Mouse (Mus musculus): ENCODE measurements around the gene Zmynd19. TPM values are rescaled to one million over a fixed set of nuclear protein-coding genes. Genes with fewer than 3 reads are reported as not detected.

Zmynd19 gene
- polyA plus RNA-seq, 1 experiment from 2014 or later = 11.0 TPM

DNA sequence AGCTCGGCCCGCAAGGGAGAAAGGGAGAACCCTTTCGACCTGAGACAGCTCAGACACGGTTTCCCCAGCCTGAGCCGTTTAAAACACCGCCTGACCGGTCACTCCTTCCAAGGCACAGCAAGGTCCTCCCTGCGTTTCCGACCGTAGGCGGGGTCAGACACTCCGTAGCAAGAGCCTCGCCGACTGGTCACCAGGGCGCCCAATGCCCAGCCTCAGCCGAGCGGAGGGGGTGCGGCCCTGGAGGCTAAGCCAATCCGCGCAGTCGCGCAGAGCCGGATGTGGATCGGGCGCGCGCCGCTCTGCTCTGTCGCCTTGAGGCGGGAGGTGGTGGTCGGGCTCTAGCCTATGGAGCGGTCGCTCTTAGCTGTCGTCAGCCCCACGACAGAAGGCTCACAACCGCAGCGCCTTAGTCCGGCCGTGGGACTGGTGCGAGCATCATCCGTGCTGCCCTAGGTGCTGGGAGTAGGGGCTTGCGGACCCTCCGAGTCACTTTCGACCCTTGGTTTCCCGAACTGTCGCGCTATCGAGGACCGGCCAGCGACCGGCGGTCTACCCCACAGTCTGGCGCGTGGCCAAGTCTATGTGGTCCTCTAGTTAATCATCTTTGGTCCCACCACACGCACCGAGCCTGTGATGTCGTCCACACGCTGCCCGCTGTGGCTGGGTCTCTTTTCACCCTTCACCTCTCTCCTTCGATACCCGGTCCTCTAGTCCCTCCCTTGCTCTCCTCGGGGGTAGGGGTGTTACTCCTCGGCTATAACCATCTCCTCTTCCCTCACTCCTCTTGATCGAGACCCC is 25.5 kb downstream of the Zmynd19 start, which contains the start of gene Mrpl41:
Mrpl41 (minus strand) TSS at position 193 of the 798 bp plus-strand sequence.
- Histone ChIP-seq H3K27ac (replicated peaks in 1 of 2; ENCODE audit: control insufficient read depth in 1 of 2, insufficient read depth in 1 of 2, low read depth in 2 of 2, low read length in 2 of 2) (peak within 1 kb of the TSS; percentile 93 to 94), H3K4me1 (ENCODE audit: control insufficient read depth in 2 of 2, insufficient read depth in 2 of 2, low read length in 2 of 2) (peaks cover 2 to 14% of the 10 kb centered on the region in 2 experiments), H3K9me3 (ENCODE audit: control insufficient read depth, low read length) (no peaks in the 10 kb centered on the region), H3K36me3 (ENCODE audit: control insufficient read depth, insufficient read depth, low read length) (peaks cover 32% of the 10 kb centered on the region), H3K27me3 (ENCODE audit: control insufficient read depth, insufficient read depth, low read length) (no peaks in the 10 kb centered on the region), H3K4me3 (ENCODE audit: control insufficient read depth in 1 of 2, insufficient read depth in 1 of 2, low read depth in 1 of 2, low read length in 2 of 2) (peak within 1 kb of the TSS; percentile 84 to 88), H3K9ac (ENCODE audit: low read length) (peak within 1 kb of the TSS; percentile 90), H3K4me2 (ENCODE audit: low read length) (peak within 1 kb of the TSS; percentile 94)
- under 1% methylated on average over 64 of the region's 64 CpGs for WGBS
- ATAC-seq (ENCODE audit: insufficient number of reproducible peaks, insufficient read depth, low FRiP score, low read depth) = peak; percentile 99

DNA sequence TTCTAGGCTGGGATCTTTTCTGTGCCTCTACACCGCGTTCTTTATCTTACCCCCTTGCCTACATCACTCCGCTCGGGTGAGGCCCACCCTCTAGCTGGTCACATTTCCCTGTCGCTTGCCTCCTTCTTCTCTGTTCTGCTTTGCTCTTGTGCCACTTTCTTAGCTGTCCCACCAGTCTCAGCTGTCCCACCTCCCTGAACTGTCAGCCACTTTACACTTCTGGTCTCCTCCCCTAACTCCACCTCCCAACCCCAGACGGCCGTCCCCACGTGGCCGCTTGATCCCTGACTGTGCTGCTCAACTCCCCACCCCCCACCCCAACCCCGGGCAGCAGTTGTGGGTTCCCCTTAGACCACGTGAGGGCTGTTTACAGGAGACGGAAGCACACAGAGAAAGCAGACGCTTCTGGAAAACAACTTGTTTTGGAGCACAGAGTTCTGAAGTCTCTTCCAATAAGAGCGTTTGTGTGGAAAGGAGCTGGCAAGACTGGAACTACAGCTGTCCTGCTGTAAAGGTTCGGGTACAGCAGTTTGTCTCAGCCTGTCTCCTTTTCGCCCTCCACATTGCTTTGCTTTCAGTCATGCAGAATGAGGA is 26.2 kb downstream of the Zmynd19 start, which contains the start of gene Pnpla7:
Pnpla7 (plus strand) TSS at position 330 of the 594 bp plus-strand sequence.
- H3K4me3 ChIP-seq (ENCODE audit: control insufficient read depth in 1 of 2, insufficient read depth in 1 of 2, low read depth in 1 of 2, low read length in 2 of 2) = peak within 1 kb of the TSS; percentile 84 to 88
- WGBS = under 1% methylated on average over 16 of the region's 16 CpGs
- ATAC-seq (ENCODE audit: insufficient number of reproducible peaks, insufficient read depth, low FRiP score, low read depth) = peak; percentile 78
- no peaks in the 10 kb centered on the region for H3K27me3 ChIP-seq (ENCODE audit: control insufficient read depth, insufficient read depth, low read length)
- H3K27ac ChIP-seq (replicated peaks in 1 of 2; ENCODE audit: control insufficient read depth in 1 of 2, insufficient read depth in 1 of 2, low read depth in 2 of 2, low read length in 2 of 2) = peak within 1 kb of the TSS; percentile 93 to 94
- H3K9me3 ChIP-seq (ENCODE audit: control insufficient read depth, low read length) = no peaks in the 10 kb centered on the region
- peaks cover 2 to 14% of the 10 kb centered on the region in 2 experiments for H3K4me1 ChIP-seq (ENCODE audit: control insufficient read depth in 2 of 2, insufficient read depth in 2 of 2, low read length in 2 of 2)
- peak within 1 kb of the TSS; percentile 90 for H3K9ac ChIP-seq (ENCODE audit: low read length)
- peaks cover 28% of the 10 kb centered on the region for H3K36me3 ChIP-seq (ENCODE audit: control insufficient read depth, insufficient read depth, low read length)
- peak within 1 kb of the TSS; percentile 94 for H3K4me2 ChIP-seq (ENCODE audit: low read length)

DNA sequence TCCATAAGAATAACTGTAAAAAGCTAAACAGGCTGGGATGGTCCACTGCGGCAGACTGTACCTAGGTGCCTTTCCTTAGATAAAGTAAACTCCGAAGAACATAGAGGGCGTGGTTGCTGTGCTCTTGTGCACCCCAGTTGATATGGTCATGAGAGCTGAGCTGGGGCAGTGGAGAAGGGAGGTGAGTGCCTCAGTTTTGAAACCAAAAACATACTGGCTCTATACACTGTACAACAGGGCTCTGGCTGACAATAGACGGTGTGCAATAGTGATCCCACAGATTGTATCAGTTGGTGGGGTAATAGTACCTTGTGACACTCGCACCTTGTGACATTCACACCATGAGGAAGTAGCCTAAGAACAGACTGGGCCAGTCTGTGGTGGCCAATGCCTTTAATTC is 27.4 kb downstream of the Zmynd19 start:
- no peak for ATAC-seq (ENCODE audit: insufficient number of reproducible peaks, insufficient read depth, low FRiP score, low read depth)
- Histone ChIP-seq H3K4me3 (ENCODE audit: control insufficient read depth in 1 of 2, insufficient read depth in 1 of 2, low read depth in 1 of 2, low read length in 2 of 2) (no peak overlapping the region), H3K9me3 (ENCODE audit: control insufficient read depth, low read length) (no peaks in the 10 kb centered on the region), H3K27ac (replicated peaks in 1 of 2; ENCODE audit: control insufficient read depth in 1 of 2, insufficient read depth in 1 of 2, low read depth in 2 of 2, low read length in 2 of 2) (no peak overlapping the region), H3K4me2 (ENCODE audit: low read length) (peak overlapping the region; percentile 94), H3K9ac (ENCODE audit: low read length) (no peak overlapping the region), H3K36me3 (ENCODE audit: control insufficient read depth, insufficient read depth, low read length) (peaks cover 22% of the 10 kb centered on the region), H3K27me3 (ENCODE audit: control insufficient read depth, insufficient read depth, low read length) (no peaks in the 10 kb centered on the region), H3K4me1 (ENCODE audit: control insufficient read depth in 2 of 2, insufficient read depth in 2 of 2, low read length in 2 of 2) (peaks cover 2 to 14% of the 10 kb centered on the region in 2 experiments)
- 91% methylated on average over 5 of the region's 5 CpGs for WGBS

DNA sequence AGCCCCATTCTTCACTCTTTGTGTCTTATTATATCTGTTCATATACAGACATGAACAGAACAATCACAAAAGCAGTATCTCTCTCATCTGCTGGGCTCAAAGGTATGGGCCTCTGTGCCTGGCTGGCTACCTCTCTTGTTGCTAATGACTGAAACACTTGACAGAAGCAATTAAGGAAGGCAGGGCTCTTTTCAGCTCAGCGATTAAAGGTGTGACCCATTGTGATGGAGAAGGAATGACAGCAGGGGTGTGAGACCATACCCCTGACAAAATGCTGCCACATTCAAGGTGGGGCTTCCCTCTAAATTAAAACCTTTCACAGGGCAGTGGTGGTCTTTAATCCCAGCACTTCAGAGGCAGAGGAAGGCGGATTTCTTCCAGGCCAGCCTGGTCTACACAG is 38.2 kb downstream of the Zmynd19 start:
- ATAC-seq (ENCODE audit: insufficient number of reproducible peaks, insufficient read depth, low FRiP score, low read depth) = no peak
- 48% methylated on average over 2 of the region's 2 CpGs for WGBS
- Histone ChIP-seq H3K4me2 (ENCODE audit: low read length) (no peak overlapping the region), H3K9ac (ENCODE audit: low read length) (no peak overlapping the region), H3K36me3 (ENCODE audit: control insufficient read depth, insufficient read depth, low read length) (peaks cover 44% of the 10 kb centered on the region), H3K27me3 (ENCODE audit: control insufficient read depth, insufficient read depth, low read length) (no peaks in the 10 kb centered on the region), H3K9me3 (ENCODE audit: control insufficient read depth, low read length) (no peaks in the 10 kb centered on the region), H3K4me1 (ENCODE audit: control insufficient read depth in 2 of 2, insufficient read depth in 2 of 2, low read length in 2 of 2) (no peaks in the 10 kb centered on the region), H3K4me3 (ENCODE audit: control insufficient read depth in 1 of 2, insufficient read depth in 1 of 2, low read depth in 1 of 2, low read length in 2 of 2) (no peak overlapping the region), H3K27ac (replicated peaks in 1 of 2; ENCODE audit: control insufficient read depth in 1 of 2, insufficient read depth in 1 of 2, low read depth in 2 of 2, low read length in 2 of 2) (no peak overlapping the region)

DNA sequence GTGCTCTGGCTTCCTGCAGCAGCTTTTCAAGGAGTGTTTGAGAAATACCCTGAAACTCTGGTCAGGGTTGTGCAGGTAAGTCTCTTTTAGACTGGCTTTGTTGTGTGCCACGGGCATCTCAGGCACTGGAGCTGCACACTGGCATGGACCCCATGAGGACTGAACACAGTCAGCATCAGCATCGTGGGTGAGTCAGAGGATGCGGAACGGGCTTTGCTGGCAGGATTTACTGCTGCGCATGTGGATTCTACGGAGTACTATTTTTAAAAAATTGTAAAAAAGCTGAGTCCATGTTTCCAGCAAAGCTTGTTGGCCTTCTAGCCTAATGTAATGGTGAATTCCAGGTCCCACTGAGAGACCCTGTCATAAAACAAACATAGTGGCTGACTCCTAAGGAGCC is 45.7 kb downstream of the Zmynd19 start:
- WGBS = 90% methylated on average over 6 of the region's 6 CpGs
- no peak for ATAC-seq (ENCODE audit: insufficient number of reproducible peaks, insufficient read depth, low FRiP score, low read depth)
- peaks cover 15% of the 10 kb centered on the region; the same call in 1 of the 2 replicates for H3K36me3 ChIP-seq (ENCODE audit: control insufficient read depth, insufficient read depth, low read length)
- no peak overlapping the region for H3K9ac ChIP-seq (ENCODE audit: low read length)
- no peaks in the 10 kb centered on the region for H3K9me3 ChIP-seq (ENCODE audit: control insufficient read depth, low read length)
- H3K27ac ChIP-seq (replicated peaks in 1 of 2; ENCODE audit: control insufficient read depth in 1 of 2, insufficient read depth in 1 of 2, low read depth in 2 of 2, low read length in 2 of 2) = no peak overlapping the region
- H3K27me3 ChIP-seq (ENCODE audit: control insufficient read depth, insufficient read depth, low read length) = no peaks in the 10 kb centered on the region
- no peak overlapping the region for H3K4me3 ChIP-seq (ENCODE audit: control insufficient read depth in 1 of 2, insufficient read depth in 1 of 2, low read depth in 1 of 2, low read length in 2 of 2)
- no peaks in the 10 kb centered on the region for H3K4me1 ChIP-seq (ENCODE audit: control insufficient read depth in 2 of 2, insufficient read depth in 2 of 2, low read length in 2 of 2)
- H3K4me2 ChIP-seq (ENCODE audit: low read length) = no peak overlapping the region

DNA sequence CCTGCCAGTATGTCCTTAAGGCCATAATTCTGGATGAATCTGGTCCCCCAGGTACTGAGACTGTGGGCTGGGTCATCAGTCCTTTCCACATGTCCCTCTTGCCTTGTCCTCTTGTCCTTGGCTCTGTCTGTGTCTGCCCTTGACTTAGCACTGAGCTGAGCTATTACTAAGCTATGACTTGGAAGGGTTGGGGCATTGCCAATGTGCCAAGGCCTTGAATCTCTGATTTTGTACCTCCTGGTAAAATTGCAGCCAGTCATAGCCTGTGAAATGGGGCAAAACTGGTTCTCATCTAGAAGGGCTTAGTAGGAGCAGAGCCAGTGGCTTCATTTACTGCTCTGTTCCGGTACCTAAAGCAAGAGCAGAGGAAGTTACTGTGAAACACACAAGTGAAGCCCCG is 46.9 kb downstream of the Zmynd19 start:
- Histone ChIP-seq H3K4me2 (ENCODE audit: low read length) (no peak overlapping the region), H3K9me3 (ENCODE audit: control insufficient read depth, low read length) (no peaks in the 10 kb centered on the region), H3K9ac (ENCODE audit: low read length) (no peak overlapping the region), H3K4me3 (ENCODE audit: control insufficient read depth in 1 of 2, insufficient read depth in 1 of 2, low read depth in 1 of 2, low read length in 2 of 2) (no peak overlapping the region), H3K27ac (replicated peaks in 1 of 2; ENCODE audit: control insufficient read depth in 1 of 2, insufficient read depth in 1 of 2, low read depth in 2 of 2, low read length in 2 of 2) (no peak overlapping the region), H3K36me3 (ENCODE audit: control insufficient read depth, insufficient read depth, low read length) (peaks cover 15% of the 10 kb centered on the region; the same call in 1 of the 2 replicates), H3K27me3 (ENCODE audit: control insufficient read depth, insufficient read depth, low read length) (no peaks in the 10 kb centered on the region), H3K4me1 (ENCODE audit: control insufficient read depth in 2 of 2, insufficient read depth in 2 of 2, low read length in 2 of 2) (no peaks in the 10 kb centered on the region)
- ATAC-seq (ENCODE audit: insufficient number of reproducible peaks, insufficient read depth, low FRiP score, low read depth) = no peak
- WGBS = 93% methylated on average over 2 of the region's 2 CpGs

DNA sequence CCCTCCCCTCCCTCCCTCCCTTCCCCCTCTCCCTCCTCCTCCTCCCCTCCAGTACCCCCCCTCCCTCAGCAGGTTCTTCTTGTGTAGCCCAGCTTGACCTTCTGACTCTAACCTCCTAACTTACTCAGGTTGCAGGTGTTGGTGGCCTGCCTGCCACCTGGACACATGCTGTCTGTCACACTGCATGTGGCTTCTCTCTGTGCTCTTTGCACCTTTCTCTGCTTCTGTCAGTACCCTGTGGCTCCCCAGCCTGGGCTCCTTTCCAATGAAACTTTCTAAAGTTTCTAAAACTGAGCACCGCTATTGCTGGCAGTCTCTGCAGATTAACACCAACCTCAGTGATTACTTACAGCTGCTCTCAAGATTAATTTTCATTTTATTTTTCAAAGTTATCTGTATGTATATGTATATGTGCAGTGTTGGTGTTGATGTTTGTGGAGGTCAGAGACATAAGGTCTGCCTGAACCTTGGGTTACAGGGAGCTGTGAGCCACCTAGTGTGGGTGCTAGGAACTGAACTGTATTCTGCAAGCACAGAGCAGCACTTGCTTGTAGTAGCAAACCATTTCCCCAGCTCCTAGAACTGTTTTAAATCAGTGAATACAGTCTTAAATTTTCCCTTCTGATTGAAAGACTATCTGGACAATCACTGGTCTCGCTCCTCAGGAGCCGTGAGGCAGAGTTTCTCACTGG is 51.1 kb downstream of the Zmynd19 start:
- no peak for ATAC-seq (ENCODE audit: insufficient number of reproducible peaks, insufficient read depth, low FRiP score, low read depth)
- no peaks in the 10 kb centered on the region for H3K9me3 ChIP-seq (ENCODE audit: control insufficient read depth, low read length)
- H3K4me1 ChIP-seq (ENCODE audit: control insufficient read depth in 2 of 2, insufficient read depth in 2 of 2, low read length in 2 of 2) = no peaks in the 10 kb centered on the region
- H3K4me2 ChIP-seq (ENCODE audit: low read length) = no peak overlapping the region
- no peak overlapping the region for H3K4me3 ChIP-seq (ENCODE audit: control insufficient read depth in 1 of 2, insufficient read depth in 1 of 2, low read depth in 1 of 2, low read length in 2 of 2)
- peaks cover 24% of the 10 kb centered on the region; the same call in 1 of the 2 replicates for H3K36me3 ChIP-seq (ENCODE audit: control insufficient read depth, insufficient read depth, low read length)
- H3K27ac ChIP-seq (replicated peaks in 1 of 2; ENCODE audit: control insufficient read depth in 1 of 2, insufficient read depth in 1 of 2, low read depth in 2 of 2, low read length in 2 of 2) = no peak overlapping the region
- 70% methylated on average over 3 of the region's 3 CpGs for WGBS
- no peak overlapping the region for H3K9ac ChIP-seq (ENCODE audit: low read length)
- H3K27me3 ChIP-seq (ENCODE audit: control insufficient read depth, insufficient read depth, low read length) = no peaks in the 10 kb centered on the region

Data from heart, embryonic 14.5 days (tissue).